Mouse (Mus musculus) MEL (cell line): ENCODE results near the gene Olfr172. TPM values are rescaled to one million over a fixed set of nuclear protein-coding genes. Genes with fewer than 3 reads are reported as not detected.

Experiments
- DNase-seq: peaks from one replicate; pipeline ENCODE4 v3.0.0; 2011; ENCODE audit warnings: low read depth, low spot score
- H3K27ac ChIP-seq: 2 replicates; pipeline ENCODE4 v1.5.1; 2012; ENCODE audit warnings: low read depth, mild to moderate bottlenecking, control low read depth, low read length, moderate library complexity; ENCODE audit not compliant: control insufficient read depth
- H3K27me3 ChIP-seq, 2 experiments: fragments of 150-350 bp in 1 of 2; sonication (generic) in 1 of 2; 2 replicates each; pipeline ENCODE4 v1.6.1; 2012; ENCODE audit warnings: low read length in 2 of 2, mild to moderate bottlenecking in 2 of 2, improper control_type of control experiment in 1 of 2, moderate library complexity in 1 of 2; ENCODE audit not compliant: insufficient read depth in 2 of 2, control insufficient read depth in 1 of 2
- H3K36me3 ChIP-seq, 2 experiments: 2 replicates each; pipeline ENCODE4 v1.6.1; 2012 to 2014; ENCODE audit warnings: low read length in 2 of 2, improper control_type of control experiment in 1 of 2, inconsistent platforms in 1 of 2, mild to moderate bottlenecking in 1 of 2; ENCODE audit not compliant: insufficient read depth in 2 of 2, control insufficient read depth in 1 of 2
- H3K4me1 ChIP-seq, 2 experiments: fragments of 150-350 bp in 1 of 2; sonication (generic) in 1 of 2; 2 replicates each; pipeline ENCODE4 v1.6.1; 2012; ENCODE audit warnings: low read length in 2 of 2, improper control_type of control experiment in 1 of 2, mild to moderate bottlenecking in 1 of 2; ENCODE audit not compliant: insufficient read depth in 2 of 2, control insufficient read depth in 1 of 2
- H3K4me3 ChIP-seq, 2 experiments: fragments of 150-350 bp in 1 of 2; sonication (generic) in 1 of 2; 2 replicates each; pipeline ENCODE4 v1.5.1; 2012; ENCODE audit warnings: low read depth in 2 of 2, low read length in 2 of 2, mild to moderate bottlenecking in 2 of 2, moderate library complexity in 2 of 2, control low read depth in 1 of 2, improper control_type of control experiment in 1 of 2; ENCODE audit not compliant: control insufficient read depth in 1 of 2, insufficient read depth in 1 of 2
- H3K79me2 ChIP-seq: 2 replicates; pipeline ENCODE4 v1.6.1; 2012; ENCODE audit warnings: mild to moderate bottlenecking, low read length, moderate library complexity; ENCODE audit not compliant: control insufficient read depth, poor library complexity, insufficient read depth
- H3K9ac ChIP-seq: 2 replicates; pipeline ENCODE4 v1.6.1; 2012; ENCODE audit warnings: low read depth, mild to moderate bottlenecking, control low read depth, low read length, moderate library complexity; ENCODE audit not compliant: control insufficient read depth, poor library complexity, severe bottlenecking
- H3K9me3 ChIP-seq: fragments of 150-350 bp; sonication (generic); replicated peaks from 2 replicates; pipeline ENCODE4 v1.6.1; 2012; ENCODE audit warnings: mild to moderate bottlenecking, low read length, improper control_type of control experiment, moderate library complexity; ENCODE audit not compliant: insufficient read depth
- BHLHE40 ChIP-seq: IDR thresholded peaks from 2 replicates; pipeline ENCODE4 v1.6.1; 2012; ENCODE audit warnings: low read depth, mild to moderate bottlenecking, inconsistent platforms, low read length, improper control_type of control experiment, borderline replicate concordance
- CHD1 ChIP-seq: IDR thresholded peaks from 2 replicates; pipeline ENCODE4 v1.6.1; 2012; ENCODE audit warnings: low read depth, mild to moderate bottlenecking, inconsistent platforms, low read length, improper control_type of control experiment
- CTCF ChIP-seq, 3 experiments: IDR thresholded peaks in 2 of 3; conservative IDR thresholded peaks in 1 of 3; 2 replicates each; pipeline ENCODE4 v1.5.1; 2011 to 2012; ENCODE audit warnings: low read length in 3 of 3, low read depth in 2 of 3, mild to moderate bottlenecking in 2 of 3, improper control_type of control experiment in 1 of 3, inconsistent platforms in 1 of 3, mixed read lengths in 1 of 3, moderate library complexity in 1 of 3; ENCODE audit not compliant: control insufficient read depth in 1 of 3, insufficient read depth in 1 of 3, poor library complexity in 1 of 3, severe bottlenecking in 1 of 3
- E2F4 ChIP-seq: IDR thresholded peaks from 2 replicates; pipeline ENCODE4 v1.6.1; 2011; ENCODE audit warnings: low read depth, low read length, improper control_type of control experiment, borderline replicate concordance
- ELF1 ChIP-seq: IDR thresholded peaks from 2 replicates; pipeline ENCODE4 v1.6.1; 2014; ENCODE audit warnings: low read depth, mild to moderate bottlenecking, inconsistent platforms, low read length, improper control_type of control experiment, moderate library complexity
- GABPA ChIP-seq: IDR thresholded peaks from 2 replicates; pipeline ENCODE4 v1.6.1; 2012; ENCODE audit warnings: low read depth, mild to moderate bottlenecking, inconsistent platforms, low read length, improper control_type of control experiment, moderate library complexity
- JUND ChIP-seq: IDR thresholded peaks from 2 replicates; pipeline ENCODE4 v1.6.1; 2011; ENCODE audit warnings: low read depth, mild to moderate bottlenecking, improper control_type of control experiment, low read length
- KAT2A ChIP-seq: conservative IDR thresholded peaks from 2 replicates; pipeline ENCODE4 v1.6.1; 2012; ENCODE audit warnings: low read depth, low read length, improper control_type of control experiment, inconsistent platforms
- MAX ChIP-seq: IDR thresholded peaks from 2 replicates; pipeline ENCODE4 v1.6.1; 2011; ENCODE audit warnings: low read length, improper control_type of control experiment
- MEF2A ChIP-seq: IDR thresholded peaks from 2 replicates; pipeline ENCODE4 v1.6.1; 2014; ENCODE audit warnings: low read depth, mild to moderate bottlenecking, inconsistent platforms, low read length, improper control_type of control experiment; ENCODE audit not compliant: poor library complexity, insufficient replicate concordance, severe bottlenecking; ENCODE audit errors: extremely low read depth
- MYB ChIP-seq: IDR thresholded peaks from 2 replicates; pipeline ENCODE4 v1.6.1; 2011; ENCODE audit warnings: mild to moderate bottlenecking, low read depth, low read length, improper control_type of control experiment
- NELFE ChIP-seq: IDR thresholded peaks from 2 replicates; pipeline ENCODE4 v1.6.1; 2011; ENCODE audit warnings: low read depth, low read length, improper control_type of control experiment
- NRF1 ChIP-seq: IDR thresholded peaks from 2 replicates; pipeline ENCODE4 v1.6.1; 2014; ENCODE audit warnings: low read depth, mild to moderate bottlenecking, inconsistent platforms, low read length, improper control_type of control experiment, moderate library complexity; ENCODE audit not compliant: poor library complexity, insufficient read depth, severe bottlenecking
- RAD21 ChIP-seq: IDR thresholded peaks from 2 replicates; pipeline ENCODE4 v1.6.1; 2011; ENCODE audit warnings: mild to moderate bottlenecking, low read depth, low read length, improper control_type of control experiment
- RCOR1 ChIP-seq: IDR thresholded peaks from 2 replicates; pipeline ENCODE4 v1.6.1; 2012; ENCODE audit warnings: low read depth, mild to moderate bottlenecking, inconsistent platforms, low read length, improper control_type of control experiment
- SIN3A ChIP-seq: IDR thresholded peaks from 2 replicates; pipeline ENCODE4 v1.6.1; 2012; ENCODE audit warnings: low read length, improper control_type of control experiment, inconsistent platforms
- SMC3 ChIP-seq: IDR thresholded peaks from 2 replicates; pipeline ENCODE4 v1.6.1; 2011; ENCODE audit warnings: low read depth, low read length, improper control_type of control experiment
- TBP ChIP-seq: IDR thresholded peaks from 2 replicates; pipeline ENCODE4 v1.8.0; 2011; ENCODE audit warnings: low read depth, low read length, improper control_type of control experiment
- TCF12 ChIP-seq: IDR thresholded peaks from 2 replicates; pipeline ENCODE4 v1.6.1; 2014; ENCODE audit warnings: low read depth, mild to moderate bottlenecking, inconsistent platforms, low read length, improper control_type of control experiment, moderate library complexity
- USF2 ChIP-seq, 2 experiments: IDR thresholded peaks; 2 replicates each; pipeline ENCODE4 v1.6.1; 2011 to 2012; ENCODE audit warnings: improper control_type of control experiment in 2 of 2, low read length in 2 of 2, borderline replicate concordance in 1 of 2, inconsistent platforms in 1 of 2, low read depth in 1 of 2, mild to moderate bottlenecking in 1 of 2; ENCODE audit not compliant: insufficient read depth in 1 of 2
- ZC3H11A ChIP-seq: IDR thresholded peaks from 2 replicates; pipeline ENCODE4 v1.6.1; 2012; ENCODE audit warnings: low read depth, mild to moderate bottlenecking, inconsistent platforms, low read length, improper control_type of control experiment
- ZKSCAN1 ChIP-seq: IDR thresholded peaks from 2 replicates; pipeline ENCODE4 v1.6.1; 2012; ENCODE audit warnings: low read depth, mild to moderate bottlenecking, inconsistent platforms, low read length, improper control_type of control experiment, moderate library complexity
- polyA plus RNA-seq, 2 experiments: library from polyadenylated mRNA; stranded (reverse) in 1 of 2; unstranded in 1 of 2; fragments of >175 nt in 1 of 2; fragments of >200 nt in 1 of 2; gene quantifications; 2 replicates each; pipeline versions ENCODE4 v1.2.1 to v1.2.4; 2012; ENCODE audit warnings: low replicate concordance in 2 of 2, low read depth in 1 of 2; ENCODE audit not compliant: insufficient read length in 2 of 2, insufficient read depth in 1 of 2, missing spikeins in 1 of 2
- total RNA-seq: library from RNA; depleted of rRNA; stranded (reverse); fragments of 300-350 nt; gene quantifications from 2 replicates; pipeline ENCODE4 v1.2.3, GENCODE M21; 2012

Olfr172 gene
- total and polyA plus RNA-seq, 3 experiments: not detected

- Histone ChIP-seq H3K4me3 (no peak overlapping the region), H3K9ac (no peak overlapping the region), H3K27me3 (no peaks in the 10 kb centered on the region), H3K36me3 (no peaks in the 10 kb centered on the region), H3K27ac (no peak overlapping the region), H3K4me1 (no peaks in the 10 kb centered on the region), H3K9me3 (no peaks in the 10 kb centered on the region), H3K79me2 (no peaks in the 10 kb centered on the region)
- TF ChIP-seq NELFE (no peak), E2F4 (no peak), BHLHE40 (no peak), JUND (no peak), CTCF (IDR thresholded peaks at IDR 0.05 in 2 of 3, conservative IDR thresholded peaks at IDR 0.05 in 1 of 3; ENCODE audit: control insufficient read depth in 1 of 3, insufficient read depth in 1 of 3, low read depth in 2 of 3, low read length in 3 of 3, poor library complexity in 1 of 3, severe bottlenecking in 1 of 3) (no peak), TCF12 (no peak), ZKSCAN1 (no peak), NRF1 (no peak), TBP (no peak), KAT2A (no peak), ELF1 (no peak), USF2 (IDR thresholded peaks at IDR 0.05; ENCODE audit: borderline replicate concordance in 1 of 2, insufficient read depth in 1 of 2, low read depth in 1 of 2, low read length in 2 of 2) (no peak), RCOR1 (no peak), GABPA (no peak), MYB (no peak), CHD1 (no peak), MAX (no peak), SIN3A (no peak), MEF2A (no peak)
- DNase-seq: no peak
Observed at GRCm38 (mm10) chr16:58738800-58739199, 24.2 kb downstream of the Olfr172 start.

- Histone ChIP-seq H3K4me1 (no peaks in the 10 kb centered on the region), H3K9me3 (no peaks in the 10 kb centered on the region), H3K27me3 (no peaks in the 10 kb centered on the region), H3K9ac (no peak overlapping the region), H3K36me3 (no peaks in the 10 kb centered on the region), H3K4me3 (no peak overlapping the region), H3K27ac (no peak overlapping the region), H3K79me2 (no peaks in the 10 kb centered on the region)
- TF ChIP-seq SMC3 (peak; percentile 55), TBP (no peak), RAD21 (peak; percentile 49), ZC3H11A (0 out of 2 replicates have a peak, but pooled peaks have one; percentile 21), CTCF (IDR thresholded peaks at IDR 0.05 in 2 of 3, conservative IDR thresholded peaks at IDR 0.05 in 1 of 3; ENCODE audit: control insufficient read depth in 1 of 3, insufficient read depth in 1 of 3, low read depth in 2 of 3, low read length in 3 of 3, poor library complexity in 1 of 3, severe bottlenecking in 1 of 3) (peak; percentile 15 to 35 (median 16); a peak in 4 of 6 replicates)
- DNase-seq: peak; percentile 35
Observed at GRCm38 (mm10) chr16:58738205-58738604, 24.8 kb downstream of the Olfr172 start.
